Mouse (Mus musculus) megakaryocyte progenitor cell, adult 5-6 weeks (primary cell): Measurements from ENCODE around the gene Usp9x. TPM values are rescaled to one million over a fixed set of nuclear protein-coding genes. Genes with fewer than 3 reads are reported as not detected.
A peak's percentile ranks its signal among the peaks of the same experiment; 100 is the strongest.

Experiments used
- ATAC-seq: replicated peaks from 2 replicates; pipeline ENCODE4 v1.8.0; 2016; ENCODE audit warnings: mild to moderate bottlenecking, moderate TSS enrichment, inconsistent platforms; ENCODE audit not compliant: poor library complexity
- total RNA-seq, 2 experiments: library from RNA; stranded (forward) in 1 of 2; stranded (reverse) in 1 of 2; fragments of 157-497, 149-512 nt in 1 of 2; fragments of 200-1000 nt in 1 of 2; gene quantifications; 2 replicates each; pipeline versions ENCODE4 v1.2.3 to v1.2.4; 2015 to 2017

Gene Usp9x
- total RNA-seq, 2 experiments from 2014 or later = 107 to 134 TPM

DNA sequence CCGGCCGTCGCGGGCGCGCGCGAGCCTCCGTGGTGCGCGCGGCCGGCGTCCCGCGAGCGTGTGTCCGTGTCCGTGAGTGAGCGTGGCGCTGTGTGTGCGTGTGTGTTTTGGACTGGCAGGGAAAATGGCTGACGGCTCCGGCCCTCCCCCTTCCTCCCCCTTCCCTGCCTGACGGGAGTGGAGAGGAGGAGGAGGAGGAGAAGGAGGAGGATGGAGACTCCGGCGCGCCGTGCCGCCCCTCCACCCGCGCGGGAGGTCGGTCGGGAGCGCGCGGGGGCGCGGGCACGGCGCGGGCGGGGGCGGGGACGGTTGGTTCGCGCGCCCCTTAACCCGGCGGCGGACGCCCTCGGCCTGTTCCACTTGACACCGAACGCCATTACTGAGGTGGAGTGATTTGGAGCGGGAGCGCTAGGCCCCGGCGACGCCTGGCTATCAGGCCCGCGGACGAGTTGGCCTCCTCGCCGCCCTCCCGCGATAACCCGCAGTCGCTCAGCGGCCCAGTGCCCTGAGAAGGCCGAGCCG, 1.2 kb downstream of the Usp9x start:
- ATAC-seq = peak; percentile 30

DNA sequence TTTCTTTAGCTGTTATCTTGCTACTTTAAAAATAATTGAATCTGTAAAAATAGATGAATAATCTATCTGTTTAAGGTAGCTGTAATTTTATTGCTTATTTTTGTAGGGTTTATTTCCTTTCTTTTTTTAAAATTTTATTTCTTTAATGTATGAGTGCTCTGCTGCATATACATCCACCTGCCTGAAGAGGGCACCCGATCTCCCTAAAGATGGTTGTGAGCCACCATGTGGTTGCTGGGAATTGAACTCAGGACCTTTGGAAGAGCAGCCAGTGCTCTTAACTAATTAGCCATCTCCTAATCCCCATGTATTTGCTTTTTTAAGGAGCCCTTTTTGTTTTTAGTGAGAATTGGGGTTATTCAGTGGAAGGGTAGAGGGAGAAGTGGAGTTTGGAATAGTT, 14.3 kb downstream of the Usp9x start:
- no peak for ATAC-seq

DNA sequence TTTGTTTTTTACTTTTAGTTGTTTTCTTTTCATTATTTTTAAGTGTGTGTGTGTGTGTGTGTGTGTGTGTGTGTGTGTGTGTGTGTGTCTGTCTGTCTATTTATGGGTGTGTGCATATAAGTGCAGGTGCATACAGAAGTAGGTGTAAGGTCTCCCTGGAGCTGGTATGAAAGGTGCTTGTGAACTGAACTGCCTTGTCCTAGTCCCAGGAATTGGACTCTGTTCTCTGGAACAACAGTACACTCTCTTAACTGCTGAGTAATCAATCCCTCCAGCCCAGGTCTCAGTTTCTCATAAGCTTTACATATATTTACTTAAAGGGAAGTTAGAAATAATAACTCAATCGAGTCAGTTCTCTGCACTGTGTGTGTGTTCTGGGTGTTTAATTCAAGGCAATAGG, 25.7 kb downstream of the Usp9x start:
- ATAC-seq = no peak

DNA sequence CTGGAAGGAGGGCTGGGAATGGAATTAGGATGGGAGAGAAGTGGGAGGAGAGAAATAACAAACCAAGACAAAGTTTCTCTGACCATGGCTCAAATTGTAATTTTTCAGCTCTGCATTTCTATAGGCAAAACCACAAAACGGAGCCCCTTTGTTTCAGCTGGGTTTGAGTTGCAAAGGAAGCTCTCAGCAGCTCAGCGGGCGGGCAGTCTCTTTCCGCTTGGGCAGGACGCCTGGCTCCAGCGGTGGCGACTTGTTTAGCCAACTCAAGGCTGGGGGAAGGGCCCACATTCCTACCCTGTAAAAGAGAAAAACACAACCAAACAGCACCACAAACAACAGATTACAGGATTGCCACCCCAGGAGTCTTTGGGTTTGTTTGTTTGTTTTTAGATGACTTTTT, 135.2 kb downstream of the Usp9x start:
- no peak for ATAC-seq

DNA sequence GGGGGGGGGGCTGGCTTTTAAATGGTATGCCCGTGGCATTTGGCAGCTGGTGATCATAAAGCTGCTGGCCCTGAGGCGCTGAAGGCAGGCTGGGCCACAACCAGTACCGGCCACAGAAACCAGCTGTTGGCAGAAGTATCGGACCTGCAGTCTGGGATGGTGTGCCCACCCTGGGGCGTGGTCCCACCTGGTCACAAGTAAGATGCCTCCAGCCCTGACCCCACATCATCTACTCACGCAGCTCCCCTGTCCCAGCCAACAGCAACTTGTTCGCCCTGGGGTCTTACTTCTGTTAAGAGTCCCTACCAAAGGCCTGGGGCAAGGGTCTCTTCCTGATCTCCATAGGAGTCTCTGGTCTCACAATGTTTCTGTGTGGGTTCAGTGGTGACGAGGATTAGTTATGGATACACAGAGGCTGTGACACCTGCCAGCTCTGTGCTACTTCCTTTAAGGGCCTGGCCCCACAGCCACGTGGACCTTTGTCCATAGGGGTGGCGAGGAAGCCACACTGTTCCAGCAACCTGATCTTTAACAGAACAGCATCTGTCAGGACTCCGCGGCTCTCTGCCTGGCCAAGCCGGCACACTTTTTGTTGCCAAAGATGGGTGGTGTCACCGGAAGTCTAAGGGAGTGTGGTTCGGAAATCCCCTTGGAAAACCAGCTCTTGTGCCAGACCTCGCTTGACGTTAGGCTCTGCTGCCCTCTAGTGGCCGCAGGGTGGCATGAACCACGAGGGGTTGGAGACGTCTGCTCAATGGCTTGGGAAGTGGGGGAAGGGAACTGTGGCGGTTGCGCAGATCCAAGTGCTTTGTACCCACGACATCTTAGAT, 136.4 kb downstream of the Usp9x start:
- peak; percentile 99 for ATAC-seq

DNA sequence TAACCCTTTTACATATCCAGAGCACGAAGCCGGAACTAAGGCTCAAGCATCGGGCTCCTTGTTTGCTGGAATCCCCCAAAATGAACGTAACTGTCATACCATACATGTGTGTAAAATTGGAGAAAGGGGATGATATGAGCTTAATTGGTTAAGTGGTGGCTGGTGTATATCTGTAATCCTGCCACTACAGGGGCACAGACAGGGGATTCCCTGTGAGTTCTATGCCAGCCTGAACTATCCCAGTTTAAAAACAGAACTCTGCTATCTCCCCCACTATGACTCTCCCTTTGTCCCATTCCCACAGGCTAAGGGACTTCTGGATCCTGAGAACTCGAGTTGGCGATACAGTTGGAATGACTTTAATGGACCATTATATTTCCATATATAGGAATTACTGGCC, 137.1 kb downstream of the Usp9x start:
- ATAC-seq = 0 out of 2 replicates have a peak, but pooled peaks have one; percentile 4

DNA sequence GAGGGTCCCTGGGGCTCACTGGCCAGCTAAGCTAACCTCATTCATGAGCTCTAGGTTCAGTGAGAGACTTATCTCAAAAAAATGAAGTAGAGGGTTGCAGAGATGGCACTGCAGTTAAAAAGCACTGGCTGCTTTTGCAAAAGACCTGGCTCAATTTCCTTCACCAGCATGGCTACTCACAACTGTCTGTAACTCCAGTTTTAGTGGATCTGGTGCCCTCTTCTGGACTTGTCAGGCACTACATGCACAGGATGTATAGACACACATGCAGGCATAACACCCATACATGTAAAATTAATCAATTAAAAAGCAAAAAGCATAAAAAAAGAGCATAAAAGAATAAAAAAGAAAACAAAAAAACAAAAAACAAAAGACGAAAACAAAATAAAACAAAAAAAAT, 143.0 kb downstream of the Usp9x start:
- ATAC-seq = peak; percentile 60; the same call in 1 of the 2 replicates

Other genes with a start within 250 kb of the Usp9x start
- gene Ddx3x, start 209.5 kb downstream of the Usp9x start, total RNA-seq (2015) = 245 TPM in 2 replicates
- gene Ddx3x, start 209.5 kb downstream of the Usp9x start, total RNA-seq (2017) = 383 and 513 TPM in 2 replicates